Mouse (Mus musculus): Measurements from ENCODE around the gene Ell3.

- TF ChIP-seq CTCF (conservative IDR thresholded peaks at IDR 0.05; ENCODE audit: insufficient read depth, insufficient read length, low read depth, low read length) (no peak), POLR2A (IDR thresholded peaks at IDR 0.05; ENCODE audit: low read depth, low read length) (no peak)
Measured at GRCm38 (mm10) chr2:121441800-121442199, 2.3 kb downstream of the Ell3 start.

All from kidney, adult 2 months (tissue).